Mouse (Mus musculus) liver, embryonic 16.5 days (tissue): Measurements from ENCODE around the gene Tsks. TPM values are rescaled to one million over a fixed set of nuclear protein-coding genes. Genes with fewer than 3 reads are reported as not detected.

Source experiments
- ATAC-seq: fragments of 200-750 bp; cut with Nextera tagmentation; 2 replicates; pipeline ENCODE4 v1.8.0; 2017; ENCODE audit warnings: low read depth, mild to moderate bottlenecking, moderate number of reproducible peaks, moderate library complexity
- H3K27ac ChIP-seq: fragments of 300-500 bp; sonication (generic); 2 replicates; pipeline ENCODE4 v1.5.1; 2014; ENCODE audit warnings: mild to moderate bottlenecking, low read length
- H3K27me3 ChIP-seq: fragments of 300-500 bp; sonication (generic); 2 replicates; pipeline ENCODE4 v1.6.1; 2014; ENCODE audit warnings: low read depth, low read length, mixed read lengths; ENCODE audit not compliant: control insufficient read depth, insufficient read depth
- H3K36me3 ChIP-seq: fragments of 300-500 bp; sonication (generic); 2 replicates; pipeline ENCODE4 v1.6.1; 2014; ENCODE audit warnings: mild to moderate bottlenecking; ENCODE audit not compliant: control insufficient read depth, insufficient read depth
- H3K4me1 ChIP-seq: fragments of 300-500 bp; sonication (generic); 2 replicates; pipeline ENCODE4 v1.6.1; 2014; ENCODE audit warnings: low read depth, low read length, mixed read lengths; ENCODE audit not compliant: control insufficient read depth
- H3K4me2 ChIP-seq: fragments of 300-500 bp; sonication (generic); 2 replicates; pipeline ENCODE4 v1.6.1; 2014; ENCODE audit warnings: low read depth, low read length, mixed read lengths
- H3K4me3 ChIP-seq: fragments of 300-500 bp; sonication (generic); 2 replicates; pipeline ENCODE4 v1.5.1; 2014; ENCODE audit warnings: low read depth, mild to moderate bottlenecking, low read length
- H3K9ac ChIP-seq: fragments of 300-500 bp; sonication (generic); 2 replicates; pipeline ENCODE4 v1.6.1; 2014; ENCODE audit warnings: low read depth, low read length
- H3K9me3 ChIP-seq: fragments of 300-500 bp; sonication (generic); replicated peaks from 2 replicates; pipeline ENCODE4 v1.6.1; 2016; ENCODE audit warnings: low read length; ENCODE audit not compliant: control insufficient read depth
- WGBS: fragments of 180-500 bp; shearing (Covaris S2); extraction: QIAGEN DNeasy Blood & Tissue Kit; methylation state at CpG from one replicate; pipeline ENCODE4 v1.1.7; 2014; ENCODE audit not compliant: insufficient replicate concordance; 5-methylcytosine and 5-hydroxymethylcytosine counted together
- polyA plus RNA-seq: library from polyadenylated mRNA; unstranded; fragments of >200 nt; fragmentation: Nextera tagmentation; extraction: Ambion mirVana; gene quantifications from 2 replicates; pipeline ENCODE4 v1.2.1, GENCODE M21; 2015

Gene Tsks
- polyA plus RNA-seq, 1 experiment from 2014 or later, result 0.12 TPM

DNA sequence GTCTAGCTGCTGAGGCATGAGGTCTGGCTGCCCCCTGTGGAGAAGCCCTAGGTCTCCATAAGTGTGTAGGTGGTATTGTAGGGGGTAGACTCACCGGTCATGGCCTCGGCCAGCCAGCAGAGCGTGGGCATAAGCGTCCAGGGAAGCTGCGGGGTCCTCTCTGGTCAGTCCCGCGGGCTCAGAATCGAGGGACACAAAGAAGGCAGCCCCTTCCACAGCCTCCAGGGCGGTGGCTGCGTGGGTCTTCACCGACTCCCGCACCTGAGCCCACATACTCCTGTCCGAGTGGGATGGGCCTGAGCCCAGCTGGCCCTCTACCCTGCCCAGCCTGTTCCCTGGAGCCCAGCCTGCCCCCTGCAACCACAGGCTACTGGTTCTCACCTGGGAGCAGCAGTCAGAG is 22.0 kb downstream of the Tsks start:
- Histone ChIP-seq H3K27ac (no peak overlapping the region), H3K4me1 (no peaks in the 10 kb centered on the region; the same call in 1 of the 2 replicates), H3K4me2 (no peak overlapping the region), H3K9ac (no peak overlapping the region), H3K4me3 (no peak overlapping the region), H3K27me3 (no peaks in the 10 kb centered on the region), H3K36me3 (no peaks in the 10 kb centered on the region), H3K9me3 (no peaks in the 10 kb centered on the region)
- WGBS, result 79% methylated on average over 13 of the region's 13 CpGs
- ATAC-seq, result no peak

DNA sequence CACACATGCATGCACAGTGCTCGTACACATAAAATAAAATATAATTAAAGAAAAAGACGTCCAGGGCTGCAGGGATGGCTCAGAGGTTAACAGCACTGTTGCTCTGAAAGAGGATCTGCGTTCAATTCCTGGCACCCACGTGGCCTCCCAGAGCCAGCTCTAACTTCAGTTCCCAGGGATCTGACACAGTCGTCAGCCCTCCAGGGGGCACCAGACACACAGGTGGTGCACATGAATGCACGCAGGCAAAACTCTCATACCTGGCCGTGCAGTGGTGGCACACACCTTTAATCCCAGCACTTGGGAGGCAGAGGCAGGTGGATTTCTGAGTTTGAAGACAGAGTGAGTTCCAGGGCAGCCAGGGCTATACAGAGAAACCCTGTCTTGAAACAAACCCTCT is 23.0 kb downstream of the Tsks start:
- H3K36me3 ChIP-seq, result no peaks in the 10 kb centered on the region
- H3K27me3 ChIP-seq, result no peaks in the 10 kb centered on the region
- 55% methylated on average over 7 of the region's 7 CpGs for WGBS
- peaks cover 8% of the 10 kb centered on the region for H3K4me1 ChIP-seq
- no peak overlapping the region for H3K4me2 ChIP-seq
- no peak overlapping the region for H3K27ac ChIP-seq
- no peak overlapping the region for H3K9ac ChIP-seq
- H3K9me3 ChIP-seq, result no peaks in the 10 kb centered on the region
- ATAC-seq, result no peak
- no peak overlapping the region for H3K4me3 ChIP-seq

DNA sequence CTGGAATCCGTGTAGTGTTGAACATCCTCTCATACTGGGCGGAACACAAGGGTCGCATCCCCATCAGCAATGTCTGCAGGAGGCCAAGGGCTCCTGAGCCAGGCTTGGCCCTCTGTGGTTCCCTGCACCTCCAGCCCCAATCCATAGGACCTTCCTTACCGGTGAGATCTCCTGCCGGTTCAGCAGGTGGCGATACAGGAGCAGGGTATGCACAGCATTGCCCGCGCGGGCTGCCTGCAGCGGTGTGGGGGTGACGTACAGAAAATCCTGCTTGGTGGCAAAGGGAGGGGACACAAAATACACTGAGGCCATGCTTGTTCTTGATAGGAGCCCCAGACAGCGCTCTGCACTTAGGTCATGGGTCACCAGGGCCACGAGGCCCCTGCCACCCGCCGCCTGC is 23.6 kb downstream of the Tsks start:
- no peak overlapping the region for H3K27ac ChIP-seq
- no peak overlapping the region for H3K4me2 ChIP-seq
- H3K36me3 ChIP-seq, result no peaks in the 10 kb centered on the region
- WGBS, result 52% methylated on average over 15 of the region's 15 CpGs
- no peaks in the 10 kb centered on the region for H3K9me3 ChIP-seq
- no peak overlapping the region for H3K9ac ChIP-seq
- no peaks in the 10 kb centered on the region for H3K27me3 ChIP-seq
- ATAC-seq, result no peak
- H3K4me1 ChIP-seq, result peaks cover 12% of the 10 kb centered on the region
- no peak overlapping the region for H3K4me3 ChIP-seq

DNA sequence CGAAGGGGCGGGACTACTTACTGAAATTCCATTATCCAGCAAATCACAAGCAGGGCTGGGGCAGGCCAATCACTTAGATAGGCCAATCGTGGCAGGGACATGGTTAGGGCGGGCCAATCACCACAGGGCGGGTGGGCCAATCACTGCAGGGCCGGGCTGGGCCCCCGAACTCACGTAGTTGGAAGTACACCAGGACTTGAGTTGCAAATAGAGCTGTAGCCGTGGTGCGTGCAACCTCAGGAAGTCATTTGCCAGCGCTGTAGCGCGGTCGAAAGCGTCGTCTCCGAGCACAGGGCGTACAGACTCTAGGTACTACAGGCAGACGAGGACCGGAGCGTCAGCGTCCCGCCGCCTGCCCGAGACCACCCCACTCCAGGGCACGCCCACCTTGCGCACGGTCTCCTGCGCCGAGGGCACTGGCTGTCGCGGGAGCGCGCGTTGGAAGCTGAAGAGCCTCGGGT is 27.3 kb downstream of the Tsks start:
- peak; percentile 89 for ATAC-seq
- peak overlapping the region; percentile 59 for H3K4me3 ChIP-seq
- under 1% methylated on average over 36 of the region's 36 CpGs for WGBS
- peaks cover 30% of the 10 kb centered on the region for H3K4me1 ChIP-seq
- H3K4me2 ChIP-seq, result peak overlapping the region; percentile 84
- no peaks in the 10 kb centered on the region for H3K9me3 ChIP-seq
- H3K36me3 ChIP-seq, result no peaks in the 10 kb centered on the region
- peak overlapping the region; percentile 38 for H3K9ac ChIP-seq
- H3K27me3 ChIP-seq, result no peaks in the 10 kb centered on the region
- H3K27ac ChIP-seq, result no peak overlapping the region

DNA sequence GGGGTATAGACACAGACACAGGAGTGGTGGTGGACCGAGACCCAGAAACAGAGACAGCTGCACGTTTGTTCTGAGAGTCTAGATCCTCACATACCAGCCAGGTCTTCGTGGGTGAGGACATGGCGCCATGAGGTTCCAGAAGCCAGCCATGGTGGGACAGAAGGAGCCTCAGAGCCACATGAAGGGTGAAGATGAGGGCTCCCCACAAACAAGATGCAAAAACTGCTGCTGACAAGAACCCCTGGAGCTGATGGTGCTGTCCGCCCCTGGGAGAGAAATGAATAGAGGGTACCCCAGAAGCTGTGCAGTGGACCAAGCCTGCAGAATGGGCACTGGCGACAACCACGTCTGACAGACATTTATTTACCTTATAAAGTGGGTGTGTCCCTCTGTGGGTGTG is 28.1 kb downstream of the Tsks start:
- H3K4me2 ChIP-seq, result peak overlapping the region; percentile 84; the same call in 1 of the 2 replicates
- WGBS, result 64% methylated on average over 7 of the region's 7 CpGs
- H3K27ac ChIP-seq, result no peak overlapping the region
- H3K4me3 ChIP-seq, result no peak overlapping the region
- no peaks in the 10 kb centered on the region for H3K27me3 ChIP-seq
- H3K4me1 ChIP-seq, result peaks cover 32% of the 10 kb centered on the region
- H3K9me3 ChIP-seq, result no peaks in the 10 kb centered on the region
- no peak for ATAC-seq
- H3K36me3 ChIP-seq, result no peaks in the 10 kb centered on the region
- no peak overlapping the region for H3K9ac ChIP-seq

DNA sequence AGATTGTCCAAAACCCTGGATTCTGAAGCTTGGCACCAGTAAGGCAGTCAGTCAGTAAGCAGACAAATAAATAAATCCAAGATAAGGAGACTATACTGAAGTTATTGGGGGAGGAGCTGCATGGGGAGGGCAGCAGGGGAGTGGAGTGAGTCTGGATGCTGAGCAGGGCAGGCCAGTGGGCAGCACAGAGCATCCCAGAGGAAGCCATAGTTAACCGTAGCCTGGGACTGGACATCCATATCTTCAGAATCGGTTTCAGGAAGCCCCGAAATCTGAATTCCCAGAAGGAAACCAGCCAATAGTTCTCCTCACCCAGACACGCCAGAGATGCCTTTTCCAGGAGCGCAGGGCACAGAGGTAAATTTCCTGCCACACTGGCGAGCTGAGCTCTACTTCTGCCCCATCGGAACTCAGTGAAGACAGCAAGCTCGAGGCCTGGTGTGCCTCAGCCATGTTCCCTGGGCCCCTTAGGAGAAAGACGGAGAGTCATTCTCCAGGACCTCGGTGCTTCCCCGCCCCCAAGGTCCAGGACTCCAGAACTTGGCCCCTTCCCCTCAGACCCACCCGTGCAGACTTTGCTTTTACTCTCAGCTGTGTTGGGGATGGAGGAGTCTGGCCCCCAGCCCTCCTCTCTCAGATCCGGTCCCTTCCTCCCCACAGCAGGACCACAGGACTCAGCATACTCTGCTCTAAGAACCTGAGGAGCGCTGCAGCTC is 30.6 kb downstream of the Tsks start:
- Histone ChIP-seq H3K4me2 (peak overlapping the region; percentile 71), H3K4me1 (peaks cover 32% of the 10 kb centered on the region), H3K27me3 (no peaks in the 10 kb centered on the region), H3K9ac (no peak overlapping the region; the same call in 1 of the 2 replicates), H3K36me3 (peaks cover 13% of the 10 kb centered on the region), H3K9me3 (no peaks in the 10 kb centered on the region), H3K4me3 (peak overlapping the region; percentile 51), H3K27ac (peak overlapping the region; percentile 83)
- WGBS, result 50% methylated on average over 14 of the region's 14 CpGs
- ATAC-seq, result no peak

DNA sequence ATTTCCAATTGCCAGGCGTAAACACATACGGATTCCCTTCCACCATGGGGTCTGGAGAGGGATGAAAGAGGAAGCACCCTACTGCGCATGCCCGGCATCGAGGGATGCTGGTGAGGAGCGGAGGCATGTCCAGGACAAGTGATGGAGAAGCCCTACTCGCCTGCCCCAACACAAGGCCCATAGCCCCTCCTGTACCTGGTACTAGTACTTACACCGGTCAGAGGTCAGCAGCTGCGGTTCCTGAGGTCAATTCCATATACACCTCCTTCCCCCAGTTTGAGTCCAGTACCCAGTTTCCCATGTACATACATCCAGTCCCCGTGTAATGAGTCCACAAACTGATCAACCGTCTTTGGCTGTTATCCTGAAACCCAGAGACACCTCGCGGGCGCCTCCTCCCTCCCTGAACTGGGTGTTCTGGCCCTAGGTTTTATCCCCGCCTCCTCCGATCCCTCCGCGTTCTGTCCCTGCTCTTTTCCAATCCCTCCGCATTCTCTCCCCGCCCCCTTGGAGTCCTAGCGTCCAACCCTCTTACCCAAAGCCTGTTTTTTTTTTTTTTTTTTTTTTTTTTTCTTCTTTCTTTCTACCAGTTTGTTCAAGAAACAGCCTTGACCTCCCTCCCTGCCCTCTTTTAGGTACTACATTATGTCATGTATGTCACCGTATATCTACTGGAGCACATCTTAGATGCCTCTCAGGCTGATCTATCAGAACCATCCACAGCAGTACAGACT is 31.5 kb downstream of the Tsks start, which contains the start of gene Cpt1c:
Cpt1c (minus strand) TSS at position 469 of the 734 bp plus-strand sequence.
- 4% methylated on average over 22 of the region's 22 CpGs for WGBS
- Histone ChIP-seq H3K36me3 (peaks cover 16% of the 10 kb centered on the region), H3K4me2 (peak within 1 kb of the TSS; percentile 71), H3K9ac (peak within 1 kb of the TSS; percentile 55), H3K9me3 (no peaks in the 10 kb centered on the region), H3K4me3 (peak within 1 kb of the TSS; percentile 51), H3K27me3 (no peaks in the 10 kb centered on the region), H3K27ac (peak within 1 kb of the TSS; percentile 83), H3K4me1 (peaks cover 32% of the 10 kb centered on the region)
- peak; percentile 54 for ATAC-seq

DNA sequence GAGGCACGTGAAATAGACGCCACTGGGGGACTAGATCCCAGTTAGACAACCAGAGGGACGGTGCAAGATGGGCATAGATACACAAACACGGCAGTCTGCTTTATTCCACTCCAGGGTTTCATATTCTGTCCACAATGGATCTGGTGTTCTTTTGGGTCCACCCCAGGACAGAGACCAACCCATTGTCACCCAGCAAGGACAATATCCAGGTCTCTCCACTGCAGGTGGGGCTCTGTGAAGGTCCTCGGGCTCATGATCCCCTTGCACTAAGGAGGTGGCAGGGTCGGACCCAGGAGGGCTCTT is 32.1 kb downstream of the Tsks start:
- H3K36me3 ChIP-seq, result peaks cover 16% of the 10 kb centered on the region
- 0 out of 2 replicates have a peak overlapping the region, but pooled peaks have one; percentile 14 for H3K9ac ChIP-seq
- 22% methylated on average over 6 of the region's 6 CpGs for WGBS
- H3K9me3 ChIP-seq, result no peaks in the 10 kb centered on the region
- H3K4me1 ChIP-seq, result peaks cover 32% of the 10 kb centered on the region
- H3K27me3 ChIP-seq, result no peaks in the 10 kb centered on the region
- H3K27ac ChIP-seq, result peak overlapping the region; percentile 83
- no peak for ATAC-seq
- peak overlapping the region; percentile 71 for H3K4me2 ChIP-seq
- peak overlapping the region; percentile 51; the same call in 1 of the 2 replicates for H3K4me3 ChIP-seq

DNA sequence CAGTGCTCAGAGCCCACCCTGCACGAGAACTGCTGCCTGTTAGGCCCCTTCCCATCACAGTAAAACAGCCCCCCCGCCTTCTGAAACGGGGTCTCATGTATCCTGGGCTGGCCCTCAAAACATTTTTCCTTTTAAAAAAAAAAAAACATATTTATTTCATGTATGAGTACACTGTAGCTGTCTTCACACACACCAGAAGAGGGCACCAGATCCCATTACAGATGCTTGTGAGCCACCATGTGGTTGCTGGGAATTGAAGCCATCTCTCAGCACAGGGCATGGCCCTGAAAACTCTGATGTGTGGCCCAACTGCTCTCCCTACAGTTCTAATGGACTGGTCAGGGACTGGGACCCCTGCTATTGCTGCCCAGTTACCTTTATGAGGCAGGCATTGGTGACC is 35.3 kb downstream of the Tsks start:
- Histone ChIP-seq H3K36me3 (peaks cover 33% of the 10 kb centered on the region), H3K4me2 (no peak overlapping the region), H3K9ac (no peak overlapping the region), H3K27ac (no peak overlapping the region), H3K4me3 (no peak overlapping the region), H3K4me1 (peaks cover 22% of the 10 kb centered on the region), H3K9me3 (no peaks in the 10 kb centered on the region), H3K27me3 (no peaks in the 10 kb centered on the region)
- WGBS, result 76% methylated on average over 3 of the region's 3 CpGs
- no peak for ATAC-seq
